Mouse (Mus musculus) forebrain, embryonic 11.5 days (tissue): ENCODE data around the gene Zfp653. TPM values are rescaled to one million over a fixed set of nuclear protein-coding genes. Genes with fewer than 3 reads are reported as not detected.

Source experiments
- ATAC-seq: fragments of 200-750 bp; cut with Nextera tagmentation; replicated peaks from 2 replicates; pipeline ENCODE4 v1.8.0; 2017; ENCODE audit warnings: moderate TSS enrichment; ENCODE audit not compliant: low FRiP score
- DNase-seq: peaks from one replicate; pipeline ENCODE4 v3.0.0-alpha.2; 2017; ENCODE audit warnings: low spot score
- H3K27ac ChIP-seq: fragments of 300-500 bp; sonication (generic); 2 replicates; pipeline ENCODE4 v1.5.1; 2014; ENCODE audit warnings: low read depth, low read length
- H3K27me3 ChIP-seq: fragments of 300-500 bp; sonication (generic); 2 replicates; pipeline ENCODE4 v1.6.1; 2014; ENCODE audit warnings: mild to moderate bottlenecking, low read length, mixed read lengths; ENCODE audit not compliant: control insufficient read depth, insufficient read depth
- H3K36me3 ChIP-seq: fragments of 300-500 bp; sonication (generic); 2 replicates; pipeline ENCODE4 v1.6.1; 2014; ENCODE audit warnings: mild to moderate bottlenecking, low read length, moderate library complexity, mixed read lengths; ENCODE audit not compliant: control insufficient read depth, insufficient read depth
- H3K4me1 ChIP-seq: fragments of 300-500 bp; sonication (generic); replicated peaks from 2 replicates; pipeline ENCODE4 v1.6.1; 2014; ENCODE audit warnings: low read length, mixed read lengths; ENCODE audit not compliant: control insufficient read depth, insufficient read depth
- H3K4me2 ChIP-seq: fragments of 300-500 bp; sonication (generic); 2 replicates; pipeline ENCODE4 v1.6.1; 2014; ENCODE audit warnings: low read depth, mild to moderate bottlenecking, low read length, moderate library complexity, mixed read lengths; ENCODE audit not compliant: severe bottlenecking
- H3K4me3 ChIP-seq: fragments of 300-500 bp; sonication (generic); 2 replicates; pipeline ENCODE4 v1.5.1; 2014; ENCODE audit warnings: low read depth, low read length
- H3K9ac ChIP-seq: fragments of 300-500 bp; sonication (generic); 2 replicates; pipeline ENCODE4 v1.6.1; 2014; ENCODE audit warnings: low read length
- H3K9me3 ChIP-seq: fragments of 300-500 bp; sonication (generic); 2 replicates; pipeline ENCODE4 v1.6.1; 2016; ENCODE audit warnings: low read length, mixed read lengths; ENCODE audit not compliant: control insufficient read depth
- WGBS: fragments of 180-500 bp; shearing (Covaris S2); extraction: QIAGEN DNeasy Blood & Tissue Kit; methylation state at CpG from one replicate; pipeline ENCODE4 v1.1.7; 2014; 5-methylcytosine and 5-hydroxymethylcytosine counted together
- polyA plus RNA-seq: library from polyadenylated mRNA; unstranded; fragments of >200 nt; fragmentation: Nextera tagmentation; extraction: Ambion mirVana; gene quantifications from 2 replicates; pipeline ENCODE4 v1.2.1, GENCODE M21; 2014

Gene Zfp653
- polyA plus RNA-seq, 1 experiment from 2014 or later: 11.8 TPM

GRCm38 (mm10) chr9:22051161-22051957 lies 19.8 kb downstream of the Zfp653 start:
- peak overlapping the region; percentile 64 for H3K4me2 ChIP-seq
- H3K4me3 ChIP-seq: peak overlapping the region; percentile 82
- H3K27me3 ChIP-seq: peaks cover 14% of the 10 kb centered on the region; the same call in 1 of the 2 replicates
- peak overlapping the region; percentile 82 for H3K9ac ChIP-seq
- no peaks in the 10 kb centered on the region for H3K36me3 ChIP-seq
- H3K4me1 ChIP-seq: peaks cover 7% of the 10 kb centered on the region; the same call in 1 of the 2 replicates
- DNase-seq (peak; percentile 83), ATAC-seq (peak; percentile 33)
- peak overlapping the region; percentile 69 for H3K27ac ChIP-seq
- WGBS: under 1% methylated on average over 59 of the region's 67 CpGs
- no peaks in the 10 kb centered on the region for H3K9me3 ChIP-seq

GRCm38 (mm10) chr9:22050351-22050889 lies 20.8 kb downstream of the Zfp653 start:
- peak; percentile 73 for ATAC-seq
- WGBS: under 1% methylated on average over 33 of the region's 43 CpGs
- H3K4me1 ChIP-seq: peaks cover 7% of the 10 kb centered on the region; the same call in 1 of the 2 replicates

GRCm38 (mm10) chr9:22049721-22050270 lies 21.4 kb downstream of the Zfp653 start:
- ATAC-seq (no peak), DNase-seq (no peak)
- peaks cover 7% of the 10 kb centered on the region; the same call in 1 of the 2 replicates for H3K4me1 ChIP-seq
- no peaks in the 10 kb centered on the region for H3K9me3 ChIP-seq
- H3K27me3 ChIP-seq: peaks cover 11% of the 10 kb centered on the region; the same call in 1 of the 2 replicates
- peak overlapping the region; percentile 64 for H3K4me2 ChIP-seq
- H3K4me3 ChIP-seq: peak overlapping the region; percentile 82
- H3K36me3 ChIP-seq: no peaks in the 10 kb centered on the region
- 34% methylated on average over 4 of the region's 4 CpGs for WGBS
- peak overlapping the region; percentile 82 for H3K9ac ChIP-seq
- H3K27ac ChIP-seq: peak overlapping the region; percentile 71

More at GRCm38 (mm10) chr9:22050351-22050889, 20.8 kb downstream of the Zfp653 start:
- Histone ChIP-seq H3K9ac (peak overlapping the region; percentile 82), H3K4me2 (peak overlapping the region; percentile 64), H3K4me3 (peak overlapping the region; percentile 82), H3K27ac (peak overlapping the region; percentile 71), H3K27me3 (peaks cover 13% of the 10 kb centered on the region; the same call in 1 of the 2 replicates), H3K36me3 (no peaks in the 10 kb centered on the region), H3K9me3 (no peaks in the 10 kb centered on the region)
- peak; percentile 93 for DNase-seq

- Histone ChIP-seq H3K4me1 (peaks cover 7% of the 10 kb centered on the region; the same call in 1 of the 2 replicates), H3K27me3 (peaks cover 11% of the 10 kb centered on the region; the same call in 1 of the 2 replicates), H3K4me2 (peak overlapping the region; percentile 64; the same call in 1 of the 2 replicates), H3K9ac (peak overlapping the region; percentile 82), H3K27ac (peak overlapping the region; percentile 71; the same call in 1 of the 2 replicates), H3K4me3 (peak overlapping the region; percentile 82), H3K9me3 (no peaks in the 10 kb centered on the region), H3K36me3 (no peaks in the 10 kb centered on the region)
- DNase-seq (no peak), ATAC-seq (no peak)
- WGBS: 54% methylated on average over 11 of the region's 11 CpGs
Measured at GRCm38 (mm10) chr9:22049315-22049714, 21.9 kb downstream of the Zfp653 start.

GRCm38 (mm10) chr9:22047329-22047728 lies 23.8 kb downstream of the Zfp653 start:
- H3K4me2 ChIP-seq: no peak overlapping the region
- WGBS: 68% methylated on average over 9 of the region's 9 CpGs
- no peak for DNase-seq

GRCm38 (mm10) chr9:22041832-22042231 lies 29.3 kb downstream of the Zfp653 start:
- Histone ChIP-seq H3K27me3 (no peaks in the 10 kb centered on the region), H3K9ac (no peak overlapping the region), H3K4me3 (no peak overlapping the region), H3K9me3 (no peaks in the 10 kb centered on the region), H3K4me2 (no peak overlapping the region), H3K27ac (no peak overlapping the region), H3K36me3 (peaks cover 2% of the 10 kb centered on the region; the same call in 1 of the 2 replicates), H3K4me1 (no peaks in the 10 kb centered on the region)
- 76% methylated on average over 2 of the region's 2 CpGs for WGBS
- DNase-seq: peak; percentile 35
- no peak for ATAC-seq

More at GRCm38 (mm10) chr9:22047329-22047728, 23.8 kb downstream of the Zfp653 start:
- no peak overlapping the region; the same call in 1 of the 2 replicates for H3K9ac ChIP-seq
- no peaks in the 10 kb centered on the region for H3K36me3 ChIP-seq
- H3K4me1 ChIP-seq: peaks cover 7% of the 10 kb centered on the region; the same call in 1 of the 2 replicates
- no peaks in the 10 kb centered on the region for H3K9me3 ChIP-seq
- no peak overlapping the region for H3K27ac ChIP-seq
- H3K27me3 ChIP-seq: peaks cover 9% of the 10 kb centered on the region; the same call in 1 of the 2 replicates
- no peak overlapping the region for H3K4me3 ChIP-seq
- no peak for ATAC-seq

- H3K4me2 ChIP-seq: no peak overlapping the region
- H3K36me3 ChIP-seq: peaks cover 2% of the 10 kb centered on the region; the same call in 1 of the 2 replicates
- peaks cover 7% of the 10 kb centered on the region; the same call in 1 of the 2 replicates for H3K4me1 ChIP-seq
- WGBS: 87% methylated on average over 10 of the region's 10 CpGs
- no peak overlapping the region for H3K9ac ChIP-seq
- ATAC-seq (no peak), DNase-seq (peak; percentile 41)
- no peak overlapping the region for H3K4me3 ChIP-seq
- H3K27ac ChIP-seq: no peak overlapping the region
- H3K9me3 ChIP-seq: no peaks in the 10 kb centered on the region
- no peaks in the 10 kb centered on the region for H3K27me3 ChIP-seq
Measured at GRCm38 (mm10) chr9:22037826-22038225, 33.4 kb downstream of the Zfp653 start.

GRCm38 (mm10) chr9:22035300-22036044 lies 35.7 kb downstream of the Zfp653 start:
- Histone ChIP-seq H3K36me3 (peaks cover 2% of the 10 kb centered on the region; the same call in 1 of the 2 replicates), H3K4me1 (peaks cover 7% of the 10 kb centered on the region; the same call in 1 of the 2 replicates), H3K4me3 (no peak overlapping the region), H3K27me3 (no peaks in the 10 kb centered on the region), H3K4me2 (no peak overlapping the region), H3K27ac (peak overlapping the region; percentile 27; the same call in 1 of the 2 replicates), H3K9me3 (no peaks in the 10 kb centered on the region), H3K9ac (no peak overlapping the region)
- DNase-seq (peak; percentile 66), ATAC-seq (peak; percentile 61)
- WGBS: 55% methylated on average over 6 of the region's 6 CpGs
